Mouse (Mus musculus) fat pad, adult 2 months (tissue): ENCODE data around the gene Gypa.

Source experiments
- DNase-seq: peaks from one replicate; pipeline ENCODE4 v3.0.0-alpha.2; 2011; ENCODE audit warnings: low read depth, low spot score; ENCODE audit errors: extremely low read depth

The Gypa gene

DNA sequence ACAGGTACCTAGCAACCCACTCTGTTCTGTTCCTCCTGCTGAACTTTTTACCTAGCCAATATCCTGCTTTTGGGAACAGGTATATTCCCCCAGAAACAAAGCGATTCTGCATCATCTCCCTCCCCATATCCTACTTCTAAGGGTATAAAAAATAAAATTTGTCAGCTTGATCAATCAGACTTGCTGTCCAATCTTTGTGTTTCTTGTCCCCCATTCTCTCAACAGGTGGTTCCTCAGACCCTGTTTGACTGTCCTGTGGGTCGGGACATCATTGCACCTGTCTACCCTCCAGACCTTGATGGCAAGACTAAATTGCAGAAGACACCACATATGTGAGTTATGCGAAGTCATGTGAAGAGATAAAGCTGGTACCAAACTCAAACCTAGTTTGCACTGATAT, 48.3 kb downstream of the Gypa start:
- no peak for DNase-seq

DNA sequence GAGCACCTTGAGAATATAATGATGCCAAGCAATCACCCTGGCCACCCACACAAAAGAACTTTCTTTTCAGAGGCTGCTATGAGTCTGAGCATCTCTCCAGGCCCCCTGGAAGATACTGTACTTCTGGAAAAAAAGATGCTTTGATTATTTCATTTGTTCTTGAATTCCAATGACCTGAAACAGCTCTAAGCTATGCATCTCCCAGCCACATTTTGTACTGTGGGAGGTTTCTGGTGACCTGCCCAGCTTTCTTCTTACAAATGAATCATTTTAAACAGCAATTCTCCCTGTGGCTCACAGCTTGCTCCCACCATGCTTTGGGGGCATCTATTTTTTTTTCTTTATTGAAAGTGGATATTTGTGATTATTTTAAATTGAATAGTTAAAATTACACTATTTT, 56.9 kb downstream of the Gypa start:
- DNase-seq, result no peak

DNA sequence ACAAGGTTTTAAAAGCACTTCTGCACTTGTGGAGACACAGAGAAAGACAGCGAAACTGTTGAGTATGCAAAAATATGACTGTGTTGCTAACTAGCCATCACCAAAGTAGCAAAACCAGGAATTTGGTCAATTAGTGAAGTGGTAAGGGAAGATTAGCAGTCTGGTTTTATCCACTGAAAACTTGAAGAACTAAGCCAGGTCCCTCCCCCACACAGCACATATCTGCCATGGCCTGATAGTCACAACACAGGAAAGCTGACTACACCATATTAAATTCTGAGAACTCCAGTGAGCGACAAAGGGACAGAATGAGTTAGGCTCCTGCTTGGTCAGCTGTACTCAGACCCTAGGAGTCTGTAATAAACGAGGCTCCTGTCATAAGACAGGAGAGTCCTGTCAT, 57.7 kb downstream of the Gypa start:
- DNase-seq, result no peak

DNA sequence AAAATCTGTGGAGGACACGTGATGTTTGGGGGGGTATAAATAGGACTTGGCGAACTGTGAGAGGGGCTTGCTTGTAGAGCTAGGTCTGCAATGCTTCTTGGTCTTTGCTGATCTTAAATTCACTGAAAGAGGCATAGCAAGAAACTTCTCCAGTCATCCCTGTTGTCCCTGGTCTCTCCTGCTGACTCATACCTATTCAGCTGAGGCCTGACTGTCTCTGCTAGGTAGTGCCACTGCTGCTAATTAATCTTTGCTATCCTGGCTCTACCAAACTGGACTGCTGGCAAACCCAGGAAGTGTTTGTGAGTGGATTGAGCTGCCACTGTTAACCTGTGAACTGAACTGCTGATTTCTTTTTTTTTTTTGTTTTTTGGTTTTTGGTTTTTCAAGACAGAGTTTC, 61.4 kb downstream of the Gypa start:
- DNase-seq, result no peak
